Mouse (Mus musculus) limb, embryonic 14.5 days (tissue): Measurements from ENCODE around the gene Slc9a2. TPM values are rescaled to one million over a fixed set of nuclear protein-coding genes. Genes with fewer than 3 reads are reported as not detected.

Source experiments
- ATAC-seq: fragments of 200-750 bp; cut with Nextera tagmentation; 2 replicates; pipeline ENCODE4 v1.8.0; 2017; ENCODE audit warnings: low read depth, moderate number of reproducible peaks, moderate TSS enrichment; ENCODE audit not compliant: low FRiP score
- DNase-seq: peaks from one replicate; pipeline ENCODE4 v3.0.0-alpha.2; 2015; ENCODE audit warnings: low spot score
- H3K27ac ChIP-seq: fragments of 300-500 bp; sonication (generic); replicated peaks from 2 replicates; pipeline ENCODE4 v1.5.1; 2014; ENCODE audit warnings: low read depth, mild to moderate bottlenecking, low read length, moderate library complexity, mixed read lengths
- H3K27me3 ChIP-seq: fragments of 300-500 bp; sonication (generic); 2 replicates; pipeline ENCODE4 v1.6.1; 2014; ENCODE audit warnings: low read length, mixed read lengths; ENCODE audit not compliant: control insufficient read depth, insufficient read depth
- H3K36me3 ChIP-seq: fragments of 300-500 bp; sonication (generic); 2 replicates; pipeline ENCODE4 v1.6.1; 2014; ENCODE audit warnings: mild to moderate bottlenecking, low read length, moderate library complexity, mixed read lengths; ENCODE audit not compliant: control insufficient read depth, insufficient read depth
- H3K4me1 ChIP-seq: fragments of 300-500 bp; sonication (generic); 2 replicates; pipeline ENCODE4 v1.6.1; 2014; ENCODE audit warnings: antibody characterized with exemption, low read length, mixed read lengths; ENCODE audit not compliant: control insufficient read depth, insufficient read depth
- H3K4me2 ChIP-seq: fragments of 300-500 bp; sonication (generic); replicated peaks from 2 replicates; pipeline ENCODE4 v1.6.1; 2014; ENCODE audit warnings: low read depth, mild to moderate bottlenecking, low read length, moderate library complexity; ENCODE audit not compliant: severe bottlenecking
- H3K4me3 ChIP-seq: fragments of 300-500 bp; sonication (generic); replicated peaks from 2 replicates; pipeline ENCODE4 v1.5.1; 2014; ENCODE audit warnings: low read length
- H3K9ac ChIP-seq: fragments of 300-500 bp; sonication (generic); 2 replicates; pipeline ENCODE4 v1.6.1; 2014; ENCODE audit warnings: mild to moderate bottlenecking, low read depth, low read length, moderate library complexity; ENCODE audit not compliant: severe bottlenecking
- H3K9me3 ChIP-seq: fragments of 300-500 bp; sonication (generic); 2 replicates; pipeline ENCODE4 v1.6.1; 2016; ENCODE audit warnings: low read length; ENCODE audit not compliant: control insufficient read depth
- POLR2A ChIP-seq: fragments of 200-500 bp; IDR thresholded peaks from 2 replicates; pipeline ENCODE4 v1.8.0; 2012; ENCODE audit warnings: inconsistent platforms, mild to moderate bottlenecking, moderate library complexity, borderline replicate concordance; ENCODE audit not compliant: insufficient read depth, insufficient read length; ENCODE audit errors: extremely low read depth
- WGBS: fragments of 180-500 bp; shearing (Covaris S2); extraction: QIAGEN DNeasy Blood & Tissue Kit; methylation state at CpG from one replicate; pipeline ENCODE4 v1.1.7; 2014; 5-methylcytosine and 5-hydroxymethylcytosine counted together
- polyA plus RNA-seq, 2 experiments: library from polyadenylated mRNA; depleted of rRNA in 1 of 2; stranded (reverse) in 1 of 2; unstranded in 1 of 2; fragments of >200 nt; fragmentation: Nextera tagmentation in 1 of 2; extraction: Ambion mirVana in 1 of 2; gene quantifications; 2 replicates each; pipeline versions ENCODE4 v1.2.1 to v1.2.3; 2012 to 2014

The Slc9a2 gene
- polyA plus RNA-seq, 2 experiments, result 0.87 to 2.7 TPM

- ATAC-seq, result no peak
- Histone ChIP-seq H3K4me3 (no peak overlapping the region), H3K27ac (no peak overlapping the region), H3K4me2 (no peak overlapping the region), H3K9ac (no peak overlapping the region), H3K9me3 (no peaks in the 10 kb centered on the region), H3K4me1 (no peaks in the 10 kb centered on the region; the same call in 1 of the 2 replicates), H3K36me3 (no peaks in the 10 kb centered on the region), H3K27me3 (no peaks in the 10 kb centered on the region)
- whole genome bisulfite sequencing, result 81% methylated on average over 4 of the region's 4 CpGs
- TF ChIP-seq POLR2A, result no peak
- DNase-seq, result no peak
These were observed 23.3 kb upstream of the Slc9a2 start for GRCm38 (mm10) chr1:40657035-40657434.

DNA sequence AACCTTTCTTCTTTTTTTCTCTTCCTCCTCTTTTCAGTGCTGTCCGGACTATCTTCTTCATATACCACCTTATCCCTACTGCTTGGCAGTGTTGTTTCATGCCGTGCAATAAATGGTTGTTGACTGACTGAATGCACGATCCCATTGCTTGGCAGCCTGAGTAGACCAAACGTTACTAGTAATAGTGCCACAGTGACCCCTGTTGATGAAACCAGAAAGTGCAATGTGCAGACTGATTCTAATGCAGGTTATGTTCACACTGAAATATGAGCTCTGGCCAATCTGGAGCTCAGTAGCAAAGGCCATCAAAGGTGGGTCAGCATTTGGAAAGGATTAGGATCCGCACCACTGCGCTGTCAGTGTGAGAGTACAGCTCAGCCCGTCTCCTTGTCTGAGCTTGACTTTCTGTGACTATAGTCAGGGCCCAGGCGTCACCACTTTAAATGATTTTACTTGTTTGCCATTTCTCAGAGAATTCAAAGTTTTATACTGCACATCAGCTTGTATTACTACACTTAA is 22.3 kb upstream of the Slc9a2 start:
- no peak for TF ChIP-seq POLR2A
- H3K9me3 ChIP-seq, result no peaks in the 10 kb centered on the region
- H3K4me1 ChIP-seq, result no peaks in the 10 kb centered on the region; the same call in 1 of the 2 replicates
- ATAC-seq (no peak), DNase-seq (peak; percentile 80)
- no peak overlapping the region for H3K4me3 ChIP-seq
- no peak overlapping the region for H3K4me2 ChIP-seq
- no peaks in the 10 kb centered on the region for H3K36me3 ChIP-seq
- H3K27me3 ChIP-seq, result no peaks in the 10 kb centered on the region
- WGBS, result 34% methylated on average over 8 of the region's 8 CpGs
- H3K27ac ChIP-seq, result no peak overlapping the region
- no peak overlapping the region for H3K9ac ChIP-seq

GRCm38 (mm10) chr1:40659017-40659416 is 21.4 kb upstream of the Slc9a2 start:
- H3K27me3 ChIP-seq, result no peaks in the 10 kb centered on the region
- H3K27ac ChIP-seq, result no peak overlapping the region
- DNase-seq (no peak), ATAC-seq (no peak)
- WGBS, result 32% methylated on average over 12 of the region's 12 CpGs
- no peaks in the 10 kb centered on the region for H3K9me3 ChIP-seq
- H3K9ac ChIP-seq, result no peak overlapping the region
- TF ChIP-seq POLR2A, result no peak
- no peak overlapping the region for H3K4me3 ChIP-seq
- H3K36me3 ChIP-seq, result no peaks in the 10 kb centered on the region
- H3K4me1 ChIP-seq, result no peaks in the 10 kb centered on the region; the same call in 1 of the 2 replicates
- 0 out of 2 replicates have a peak overlapping the region, but pooled peaks have one; percentile 7 for H3K4me2 ChIP-seq

DNA sequence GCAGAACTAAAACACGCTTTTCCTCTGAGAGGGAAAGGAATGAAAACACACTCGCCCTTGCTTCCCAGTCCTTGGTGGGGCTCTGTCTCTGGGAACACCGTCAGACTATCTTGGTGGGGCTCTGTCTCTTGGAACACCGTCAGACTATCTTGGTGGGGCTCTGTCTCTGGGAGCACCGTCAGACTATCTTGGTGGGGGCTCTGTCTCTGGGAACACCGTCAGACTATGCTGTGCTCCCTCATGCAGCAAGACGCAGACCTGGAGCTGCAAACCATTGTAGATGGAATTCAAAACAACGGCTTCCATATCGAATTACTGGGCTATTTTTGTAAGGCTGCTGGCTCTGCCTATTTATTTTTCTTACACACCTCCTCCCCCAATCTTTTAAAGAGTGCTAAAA is 20.9 kb upstream of the Slc9a2 start:
- DNase-seq (no peak), ATAC-seq (no peak)
- WGBS, result 55% methylated on average over 9 of the region's 9 CpGs
- Histone ChIP-seq H3K4me1 (no peaks in the 10 kb centered on the region; the same call in 1 of the 2 replicates), H3K4me2 (no peak overlapping the region), H3K27me3 (no peaks in the 10 kb centered on the region), H3K27ac (no peak overlapping the region), H3K9ac (no peak overlapping the region), H3K36me3 (no peaks in the 10 kb centered on the region), H3K9me3 (no peaks in the 10 kb centered on the region), H3K4me3 (no peak overlapping the region)
- no peak for TF ChIP-seq POLR2A

GRCm38 (mm10) chr1:40660838-40661237 is 19.5 kb upstream of the Slc9a2 start:
- Histone ChIP-seq H3K4me2 (no peak overlapping the region), H3K36me3 (no peaks in the 10 kb centered on the region), H3K27me3 (no peaks in the 10 kb centered on the region), H3K4me3 (no peak overlapping the region), H3K27ac (no peak overlapping the region), H3K9ac (no peak overlapping the region), H3K4me1 (no peaks in the 10 kb centered on the region; the same call in 1 of the 2 replicates), H3K9me3 (no peaks in the 10 kb centered on the region)
- DNase-seq (no peak), ATAC-seq (no peak)
- TF ChIP-seq POLR2A, result no peak
- 88% methylated on average over 6 of the region's 6 CpGs for WGBS
